Mouse (Mus musculus): ENCODE data around the gene Inpp1. TPM values are rescaled to one million over a fixed set of nuclear protein-coding genes. Genes with fewer than 3 reads are reported as not detected.

Inpp1 gene
- polyA plus RNA-seq, 1 experiment from 2014 or later, result 10.4 TPM

GRCm38 (mm10) chr1:52749978-52750377, 67.5 kb downstream of the Inpp1 start:
- TF ChIP-seq EP300 (IDR thresholded peaks at IDR 0.05) (no peak), CTCF (IDR thresholded peaks at IDR 0.05) (no peak)
- H3K27me3 ChIP-seq (replicated peaks; ENCODE audit: insufficient read depth, low read length), result no peaks in the 10 kb centered on the region
- no peak overlapping the region for H3K4me2 ChIP-seq (replicated peaks; ENCODE audit: low read depth, low read length)
- ATAC-seq (no peak), DNase-seq (ENCODE audit: low spot score) (no peak)
- H3K4me3 ChIP-seq (ENCODE audit: low read depth, low read length), result no peak overlapping the region
- H3K36me3 ChIP-seq (ENCODE audit: insufficient read depth, low read length), result no peaks in the 10 kb centered on the region
- WGBS, result 90% methylated on average over 1 of the region's 1 CpGs
- H3K9me3 ChIP-seq (ENCODE audit: low read length), result no peaks in the 10 kb centered on the region
- no peak overlapping the region for H3K27ac ChIP-seq (ENCODE audit: low read length)
- no peaks in the 10 kb centered on the region for H3K4me1 ChIP-seq (ENCODE audit: insufficient read depth, low read depth, low read length)
- H3K9ac ChIP-seq (replicated peaks; ENCODE audit: low read depth), result no peak overlapping the region

DNA sequence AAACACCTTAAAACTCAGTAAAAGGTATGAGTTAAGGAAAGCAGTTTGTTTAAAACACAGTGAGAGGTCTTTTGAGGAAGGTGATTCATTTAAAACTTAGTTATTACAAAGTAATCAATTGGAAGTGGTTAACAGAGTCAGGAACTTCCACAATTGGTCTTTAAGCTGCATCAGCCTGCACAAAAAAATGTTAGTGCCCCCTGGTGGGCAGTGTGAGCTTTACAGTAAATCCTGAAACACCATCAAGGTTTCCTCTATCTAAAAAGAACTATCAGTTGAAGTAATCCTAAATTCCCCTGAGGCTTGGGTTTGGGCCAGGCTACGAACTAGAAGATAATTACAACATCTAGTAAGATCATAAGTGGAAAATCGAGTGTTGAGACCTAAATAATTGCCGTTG, 69.2 kb downstream of the Inpp1 start:
- H3K4me1 ChIP-seq (ENCODE audit: insufficient read depth, low read depth, low read length), result no peaks in the 10 kb centered on the region
- no peaks in the 10 kb centered on the region for H3K27me3 ChIP-seq (replicated peaks; ENCODE audit: insufficient read depth, low read length)
- ATAC-seq (no peak), DNase-seq (ENCODE audit: low spot score) (peak; percentile 67)
- no peak overlapping the region for H3K4me3 ChIP-seq (ENCODE audit: low read depth, low read length)
- TF ChIP-seq CTCF (IDR thresholded peaks at IDR 0.05), result peak; percentile 82
- TF ChIP-seq EP300 (IDR thresholded peaks at IDR 0.05), result no peak
- H3K36me3 ChIP-seq (ENCODE audit: insufficient read depth, low read length), result no peaks in the 10 kb centered on the region
- no peak overlapping the region for H3K4me2 ChIP-seq (replicated peaks; ENCODE audit: low read depth, low read length)
- no peak overlapping the region for H3K27ac ChIP-seq (ENCODE audit: low read length)
- no peak overlapping the region for H3K9ac ChIP-seq (replicated peaks; ENCODE audit: low read depth)
- no peaks in the 10 kb centered on the region for H3K9me3 ChIP-seq (ENCODE audit: low read length)
- 15% methylated on average over 3 of the region's 3 CpGs for WGBS

DNA sequence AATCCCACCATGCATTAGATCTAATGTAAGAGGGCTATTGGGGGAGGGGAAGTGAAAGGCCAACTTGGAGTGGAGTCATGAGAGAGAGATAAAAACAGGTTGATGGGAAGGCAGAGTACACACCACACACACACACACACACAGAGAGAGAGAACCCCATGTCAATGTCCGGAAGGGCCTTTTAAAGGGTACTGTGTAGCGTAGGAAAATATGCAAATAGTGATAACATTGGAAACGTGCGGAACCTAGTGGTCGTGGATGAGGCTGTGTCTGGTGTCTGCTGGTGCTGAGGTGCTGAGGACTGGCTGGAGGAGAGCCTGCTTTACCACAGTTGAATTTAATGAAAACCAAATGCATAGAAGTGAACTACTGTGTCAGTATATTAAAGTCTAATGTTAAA, 74.9 kb downstream of the Inpp1 start:
- DNase-seq (ENCODE audit: low spot score) (no peak), ATAC-seq (no peak)
- Histone ChIP-seq H3K36me3 (ENCODE audit: insufficient read depth, low read length) (no peaks in the 10 kb centered on the region), H3K27ac (ENCODE audit: low read length) (no peak overlapping the region), H3K4me3 (ENCODE audit: low read depth, low read length) (no peak overlapping the region), H3K9ac (replicated peaks; ENCODE audit: low read depth) (no peak overlapping the region), H3K9me3 (ENCODE audit: low read length) (no peaks in the 10 kb centered on the region), H3K4me2 (replicated peaks; ENCODE audit: low read depth, low read length) (no peak overlapping the region), H3K4me1 (ENCODE audit: insufficient read depth, low read depth, low read length) (no peaks in the 10 kb centered on the region), H3K27me3 (replicated peaks; ENCODE audit: insufficient read depth, low read length) (no peaks in the 10 kb centered on the region)
- TF ChIP-seq EP300 (IDR thresholded peaks at IDR 0.05) (no peak), CTCF (IDR thresholded peaks at IDR 0.05) (no peak)
- 67% methylated on average over 5 of the region's 5 CpGs for WGBS

Other genes with a start within 250 kb of the Inpp1 start
- gene Nemp2, start 187.0 kb downstream of the Inpp1 start, polyA plus RNA-seq (2015; fragmentation: Nextera tagmentation; extraction: Ambion mirVana), result 3.3 and 3.5 TPM in 2 replicates
- 4.2 TPM in 2 replicates for gene Mfsd6, start 90.2 kb downstream of the Inpp1 start, polyA plus RNA-seq (2015; fragmentation: Nextera tagmentation; extraction: Ambion mirVana)
- 14.1 and 17.2 TPM in 2 replicates for gene Hibch, start 27.2 kb upstream of the Inpp1 start, polyA plus RNA-seq (2015; fragmentation: Nextera tagmentation; extraction: Ambion mirVana)
- 2.7 TPM in 2 replicates for gene 1700019D03Rik, start 202.5 kb upstream of the Inpp1 start, polyA plus RNA-seq (2015; fragmentation: Nextera tagmentation; extraction: Ambion mirVana)
- not detected in 2 replicates for gene Mstn, start 244.0 kb upstream of the Inpp1 start, polyA plus RNA-seq (2015; fragmentation: Nextera tagmentation; extraction: Ambion mirVana)

All from lung, postnatal 0 days (tissue).